Mouse (Mus musculus) lung, postnatal 0 days (tissue): ENCODE measurements around the gene Ing4. TPM values are rescaled to one million over a fixed set of nuclear protein-coding genes. Genes with fewer than 3 reads are reported as not detected.

Source experiments
- ATAC-seq: fragments of 200-750 bp; cut with Nextera tagmentation; 2 replicates; pipeline ENCODE4 v1.8.0; 2017; ENCODE audit warnings: moderate library complexity
- DNase-seq: peaks from one replicate; pipeline ENCODE4 v3.0.0-alpha.2; 2016; ENCODE audit warnings: low spot score
- H3K27ac ChIP-seq: fragments of 300-500 bp; sonication (generic); 2 replicates; pipeline ENCODE4 v1.5.1; 2014; ENCODE audit warnings: antibody characterized with exemption, mild to moderate bottlenecking, low read length, mixed read lengths
- H3K27me3 ChIP-seq: fragments of 300-500 bp; sonication (generic); replicated peaks from 2 replicates; pipeline ENCODE4 v1.6.1; 2014; ENCODE audit warnings: low read length, mixed read lengths; ENCODE audit not compliant: insufficient read depth
- H3K36me3 ChIP-seq: fragments of 300-500 bp; sonication (generic); 2 replicates; pipeline ENCODE4 v1.6.1; 2014; ENCODE audit warnings: low read length, mixed read lengths; ENCODE audit not compliant: insufficient read depth
- H3K4me1 ChIP-seq: fragments of 300-500 bp; sonication (generic); 2 replicates; pipeline ENCODE4 v1.6.1; 2014; ENCODE audit warnings: antibody characterized with exemption, low read depth, low read length, mixed read lengths; ENCODE audit not compliant: insufficient read depth
- H3K4me2 ChIP-seq: fragments of 300-500 bp; sonication (generic); replicated peaks from 2 replicates; pipeline ENCODE4 v1.6.1; 2014; ENCODE audit warnings: low read depth, mild to moderate bottlenecking, low read length, moderate library complexity, mixed read lengths
- H3K4me3 ChIP-seq: fragments of 300-500 bp; sonication (generic); 2 replicates; pipeline ENCODE4 v1.5.1; 2014; ENCODE audit warnings: low read depth, low read length
- H3K9ac ChIP-seq: fragments of 300-500 bp; sonication (generic); replicated peaks from 2 replicates; pipeline ENCODE4 v1.6.1; 2014; ENCODE audit warnings: low read depth, mild to moderate bottlenecking
- H3K9me3 ChIP-seq: fragments of 300-500 bp; sonication (generic); 2 replicates; pipeline ENCODE4 v1.6.1; 2016; ENCODE audit warnings: low read length, mixed read lengths
- CTCF ChIP-seq: IDR thresholded peaks from 2 replicates; pipeline ENCODE4 v1.5.1; 2016; ENCODE audit warnings: antibody characterized with exemption, mild to moderate bottlenecking
- EP300 ChIP-seq: IDR thresholded peaks from 2 replicates; pipeline ENCODE4 v1.6.1; 2016; ENCODE audit warnings: antibody characterized with exemption, mild to moderate bottlenecking, control low read depth
- WGBS: fragments of 180-500 bp; shearing (Covaris S2); extraction: QIAGEN DNeasy Blood & Tissue Kit; methylation state at CpG from one replicate; pipeline ENCODE4 v1.1.7; 2014; 5-methylcytosine and 5-hydroxymethylcytosine counted together
- microRNA-seq: library from miRNA; unstranded; fragments of <30 nt; microRNA quantifications from one replicate; pipeline ENCODE4, GENCODE M21; 2016
- polyA plus RNA-seq: library from polyadenylated mRNA; unstranded; fragments of >200 nt; fragmentation: Nextera tagmentation; extraction: Ambion mirVana; gene quantifications from 2 replicates; pipeline ENCODE4 v1.2.1, GENCODE M21; 2015

Gene Ing4
- polyA plus RNA-seq, 1 experiment from 2014 or later, result 100 TPM

DNA sequence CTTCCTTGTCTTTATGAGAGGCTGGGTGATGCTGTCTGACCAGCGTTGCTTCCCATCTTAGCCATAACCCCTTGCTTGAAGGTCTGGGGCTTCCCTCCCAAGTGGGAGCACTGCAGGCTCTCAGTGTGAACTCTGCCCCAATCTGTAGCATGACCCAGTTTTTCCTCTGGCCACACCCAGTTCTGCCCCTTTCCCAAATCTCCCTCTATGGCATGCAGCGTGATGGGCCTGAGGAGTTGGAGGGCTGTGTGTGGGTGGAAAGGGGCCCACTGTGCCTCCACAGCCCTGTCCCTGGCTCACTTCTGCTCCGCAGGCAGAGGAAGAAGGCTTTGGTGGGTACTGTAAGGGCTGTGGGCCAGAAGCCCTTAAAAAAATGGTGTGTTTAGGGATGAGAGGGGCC, 59.0 kb downstream of the Ing4 start:
- WGBS, result 52% methylated on average over 3 of the region's 3 CpGs
- H3K27me3 ChIP-seq, result no peaks in the 10 kb centered on the region
- H3K4me2 ChIP-seq, result peak overlapping the region; percentile 88
- no peaks in the 10 kb centered on the region for H3K9me3 ChIP-seq
- ATAC-seq (no peak), DNase-seq (no peak)
- H3K27ac ChIP-seq, result peak overlapping the region; percentile 39; the same call in 1 of the 2 replicates
- H3K9ac ChIP-seq, result no peak overlapping the region
- TF ChIP-seq CTCF, result no peak
- no peak for TF ChIP-seq EP300
- peaks cover 31% of the 10 kb centered on the region for H3K36me3 ChIP-seq
- H3K4me3 ChIP-seq, result no peak overlapping the region
- H3K4me1 ChIP-seq, result peaks cover 20% of the 10 kb centered on the region

Small RNAs within 50 kb of the gene (microRNA-seq; reads per million reads assigned to microRNA genes)
- not detected for gene Mir7045

Other genes with a start within 250 kb of the Ing4 start
- 27.6 and 33.7 TPM in 2 replicates for gene Spsb2, start 231.1 kb upstream of the Ing4 start, polyA plus RNA-seq
- 186 and 187 TPM in 2 replicates for gene Tpi1, start 225.5 kb upstream of the Ing4 start, polyA plus RNA-seq
- 53.6 and 54.3 TPM in 2 replicates for gene Usp5, start 210.3 kb upstream of the Ing4 start, polyA plus RNA-seq
- gene Cdca3, start 210.2 kb upstream of the Ing4 start, polyA plus RNA-seq, result 8.2 and 11.8 TPM in 2 replicates
- 0.24 and 0.26 TPM in 2 replicates for gene Gnb3, start 199.5 kb upstream of the Ing4 start, polyA plus RNA-seq
- gene P3h3, start 182.0 kb upstream of the Ing4 start, polyA plus RNA-seq, result 8.4 and 9.3 TPM in 2 replicates
- 0.20 and 0.26 TPM in 2 replicates for gene Gpr162, start 175.8 kb upstream of the Ing4 start, polyA plus RNA-seq
- gene Cd4, start 151.5 kb upstream of the Ing4 start, polyA plus RNA-seq, result 0.07 and 0.10 TPM in 2 replicates
- gene Lag3, start 128.1 kb upstream of the Ing4 start, polyA plus RNA-seq, result 2.3 TPM in 2 replicates
- gene Ptms, start 119.7 kb upstream of the Ing4 start, polyA plus RNA-seq, result 533 and 563 TPM in 2 replicates
- gene Mlf2, start 108.4 kb upstream of the Ing4 start, polyA plus RNA-seq, result 289 and 300 TPM in 2 replicates
- 112 and 118 TPM in 2 replicates for gene Cops7a, start 74.2 kb upstream of the Ing4 start, polyA plus RNA-seq
- 0.29 and 0.35 TPM in 2 replicates for gene Pianp, start 43.1 kb upstream of the Ing4 start, polyA plus RNA-seq
- gene Zfp384, start 30.6 kb upstream of the Ing4 start, polyA plus RNA-seq, result 8.6 and 9.9 TPM in 2 replicates
- 4.1 and 4.4 TPM in 2 replicates for gene Acrbp, start 9.9 kb downstream of the Ing4 start, polyA plus RNA-seq
- 0.19 and 0.44 TPM in 2 replicates for gene Lpar5, start 28.2 kb downstream of the Ing4 start, polyA plus RNA-seq
- 53.5 and 59.8 TPM in 2 replicates for gene Chd4, start 56.2 kb downstream of the Ing4 start, polyA plus RNA-seq
- 16.9 and 17.7 TPM in 2 replicates for gene Nop2, start 92.1 kb downstream of the Ing4 start, polyA plus RNA-seq
- gene Iffo1, start 105.5 kb downstream of the Ing4 start, polyA plus RNA-seq, result 7.1 and 8.3 TPM in 2 replicates
- 381 and 429 TPM in 2 replicates for gene Gapdh, start 126.7 kb downstream of the Ing4 start, polyA plus RNA-seq
- 5.9 and 7.9 TPM in 2 replicates for gene Ncapd2, start 151.9 kb downstream of the Ing4 start, polyA plus RNA-seq
- gene Mrpl51, start 152.0 kb downstream of the Ing4 start, polyA plus RNA-seq, result 151 and 154 TPM in 2 replicates
- gene Vamp1, start 175.8 kb downstream of the Ing4 start, polyA plus RNA-seq, result 3.0 and 3.5 TPM in 2 replicates
- gene Tapbpl, start 192.1 kb downstream of the Ing4 start, polyA plus RNA-seq, result 14.2 and 16.9 TPM in 2 replicates
- 2.4 and 3.0 TPM in 2 replicates for gene Cd27, start 197.2 kb downstream of the Ing4 start, polyA plus RNA-seq
- not detected in 2 replicates for gene Tuba3a, start 246.3 kb downstream of the Ing4 start, polyA plus RNA-seq